19 mouse cellular contexts compared by ENCODE assay signal in the genomic region with DNA sequence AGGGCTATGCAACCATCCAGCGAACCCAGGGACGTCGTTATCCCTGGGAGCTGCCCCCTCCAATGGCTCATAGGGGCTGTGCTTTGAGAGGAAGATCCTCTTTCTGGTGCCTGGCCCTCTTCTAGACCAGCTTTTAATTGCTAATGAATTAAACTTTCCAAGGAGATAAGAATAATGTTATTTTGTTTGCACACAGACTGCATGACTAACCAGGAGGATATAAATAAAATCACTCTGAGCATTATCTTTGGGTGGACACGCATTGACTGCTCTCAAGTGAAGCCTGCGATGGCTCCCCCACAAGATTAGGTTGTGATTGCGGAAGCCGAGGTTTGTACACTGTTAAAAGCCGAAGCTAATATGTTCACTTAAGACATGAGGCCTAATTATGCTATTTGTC.
"Had no signal": no experiment of that assay in that cellular context is flagged by ENCODE, and none has a peak within 500 bp of the region (broad histone marks: within the 10 kb centered on the region; RNA-seq: fewer than 3 reads in every experiment).

No protein-coding gene starts in this region.

- H3K4me1 ChIP-seq: lung, embryonic 15.5 days; megakaryocyte, embryonic 14.5 days had no signal

- H3K9ac ChIP-seq: liver, embryonic 14.5 days; lung, embryonic 15.5 days; midbrain, embryonic 13.5 days; neural tube, embryonic 13.5 days had no signal

- H3K27ac ChIP-seq: left cerebral cortex, adult 2 months; liver, embryonic 14.5 days; lung, embryonic 15.5 days; midbrain, embryonic 10.5 days; midbrain, embryonic 13.5 days; neural tube, embryonic 13.5 days had no signal

- ATAC-seq: midbrain, embryonic 13.5 days; midbrain, embryonic 16.5 days had no signal

- H3K27me3 ChIP-seq: lung, embryonic 15.5 days; megakaryocyte, embryonic 14.5 days; midbrain, embryonic 13.5 days; neural tube, embryonic 13.5 days had no signal

- DNase-seq: kidney, adult 11 months; kidney, adult 9 months; kidney, postnatal 14 days; layer of hippocampus, postnatal 36 days; lung, adult 18-20 months; lung, postnatal 10 days; lung, postnatal 36 days; thymus, adult 18-20 months; thymus, postnatal 36 days had no signal

- H3K9me3 ChIP-seq: lung, embryonic 15.5 days; midbrain, embryonic 10.5 days; midbrain, embryonic 13.5 days; neural tube, embryonic 13.5 days had no signal

- H3K4me3 ChIP-seq: left cerebral cortex, adult 2 months; lung, embryonic 15.5 days; megakaryocyte, embryonic 14.5 days; midbrain, embryonic 10.5 days; midbrain, embryonic 13.5 days; myocyte; neural tube, embryonic 13.5 days had no signal

- H3K4me2 ChIP-seq: liver, embryonic 11.5 days; lung, embryonic 15.5 days; midbrain, embryonic 13.5 days; neural tube, embryonic 13.5 days had no signal

- H3K36me3 ChIP-seq: lung, embryonic 15.5 days; midbrain, embryonic 10.5 days; midbrain, embryonic 13.5 days; neural tube, embryonic 13.5 days had no signal
